Mouse (Mus musculus) layer of hippocampus, postnatal 10 days (tissue): Measurements from ENCODE around the gene Srxn1. TPM values are rescaled to one million over a fixed set of nuclear protein-coding genes. Genes with fewer than 3 reads are reported as not detected.

ENCODE experiments used
- DNase-seq, 2 experiments: peaks; one replicate each; pipeline ENCODE4 v3.0.0; 2021; ENCODE audit warnings: low spot score in 2 of 2
- total RNA-seq, 2 experiments: library from RNA; stranded (reverse); gene quantifications; 2 replicates each; pipeline ENCODE4 v1.2.3; 2021

The Srxn1 gene
- total RNA-seq, 2 experiments from 2014 or later = 40.4 to 43.0 TPM

GRCm38 (mm10) chr2:152153361-152153760 lies 48.0 kb downstream of the Srxn1 start:
- DNase-seq = no peak

- DNase-seq = no peak
Measured at GRCm38 (mm10) chr2:152155414-152156208, 50.3 kb downstream of the Srxn1 start.

- DNase-seq = no peak
Measured at GRCm38 (mm10) chr2:152156471-152156870, 51.2 kb downstream of the Srxn1 start.

- no peak for DNase-seq
Measured at GRCm38 (mm10) chr2:152159487-152159886, 54.2 kb downstream of the Srxn1 start.

Other genes with a start within 250 kb of the Srxn1 start
- gene Angpt4, start 194.3 kb upstream of the Srxn1 start, total RNA-seq = not detected
- 10 to 100 TPM in 1 of 2 experiments, 1 to 10 TPM in 1; 9.0 to 11.1 TPM for gene Fam110a, start 125.3 kb upstream of the Srxn1 start, total RNA-seq
- gene Slc52a3, start 109.0 kb upstream of the Srxn1 start, total RNA-seq = 1 to 10 TPM; 3.1 TPM
- 10 to 100 TPM; 20.8 to 21.8 TPM for gene Scrt2, start 24.0 kb upstream of the Srxn1 start, total RNA-seq
- gene Tcf15, start 38.0 kb downstream of the Srxn1 start, total RNA-seq = 1 to 10 TPM; 3.0 to 3.4 TPM
- gene Csnk2a1, start 121.3 kb downstream of the Srxn1 start, total RNA-seq = 100 to 1,000 TPM; 112 to 127 TPM
- 10 to 100 TPM; 47.6 to 52.3 TPM for gene Tbc1d20, start 188.3 kb downstream of the Srxn1 start, total RNA-seq
- 100 to 1,000 TPM; 101 to 102 TPM for gene Rbck1, start 227.1 kb downstream of the Srxn1 start, total RNA-seq
- gene Trib3, start 238.5 kb downstream of the Srxn1 start, total RNA-seq = under 1 TPM; 0.30 to 0.58 TPM